Mouse (Mus musculus): Measurements from ENCODE around the gene Atp7a. TPM values are rescaled to one million over a fixed set of nuclear protein-coding genes. Genes with fewer than 3 reads are reported as not detected.

The Atp7a gene
- polyA plus RNA-seq, 1 experiment = 1.0 TPM

DNA sequence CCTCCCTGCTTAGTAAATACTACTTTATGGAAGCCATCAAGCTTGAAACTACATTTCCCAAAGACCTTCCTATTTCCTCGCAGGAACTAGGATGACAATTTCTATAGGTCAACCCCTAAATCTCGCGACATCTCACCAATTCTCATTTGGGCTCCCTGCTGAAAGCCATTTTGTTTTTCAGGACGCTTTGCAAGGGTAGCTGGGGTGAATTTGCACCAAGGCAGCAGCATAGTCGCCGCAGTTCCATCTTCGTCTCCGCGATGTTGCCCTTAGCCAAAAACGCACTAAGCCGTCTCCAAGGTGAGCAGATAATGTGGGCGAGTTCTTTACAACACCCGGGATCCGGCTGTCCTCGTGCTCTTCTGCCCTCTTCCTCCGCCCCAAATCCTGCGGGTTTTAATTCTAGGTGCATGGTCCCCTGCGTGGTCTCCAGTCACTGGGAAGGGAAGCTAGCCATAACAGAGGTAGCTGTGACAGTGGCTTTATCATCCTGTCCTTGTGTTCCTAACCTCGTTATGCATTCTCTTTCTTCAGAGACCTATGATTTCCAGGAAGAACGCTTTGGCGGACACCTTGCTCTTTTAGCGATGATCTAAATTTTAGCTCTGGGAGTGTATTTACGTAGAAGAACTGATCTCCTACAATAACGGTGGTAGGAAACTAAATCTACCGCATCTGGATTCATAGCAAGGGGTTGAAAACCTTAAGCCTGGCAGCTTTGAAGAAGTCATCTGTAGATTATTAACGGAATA is 11.3 kb upstream of the Atp7a start, which contains the start of gene Cox7b:
Gene Cox7b (plus strand): TSS at position 130 of the 752 bp plus-strand sequence.
- peaks cover 11% of the 10 kb centered on the region for H3K36me3 ChIP-seq (ENCODE audit: control insufficient read depth, insufficient read depth, low read length)
- H3K4me3 ChIP-seq (ENCODE audit: low read depth, low read length) = peak within 1 kb of the TSS; percentile 97
- TF ChIP-seq POLR2A (IDR thresholded peaks at IDR 0.05; ENCODE audit: low read depth, low read length) (peak; percentile 28; the same call in 1 of the 2 replicates), CTCF (IDR thresholded peaks at IDR 0.05; ENCODE audit: extremely low read depth, insufficient read length, insufficient replicate concordance, low read depth, low read length) (no peak)
- 9% methylated on average over 26 of the region's 26 CpGs for WGBS
- H3K27me3 ChIP-seq (ENCODE audit: control insufficient read depth, insufficient read depth, low read length) = no peaks in the 10 kb centered on the region
- H3K4me1 ChIP-seq (ENCODE audit: control insufficient read depth, insufficient read depth, insufficient read length, low read length) = no peaks in the 10 kb centered on the region
- peak within 1 kb of the TSS; percentile 95 for H3K27ac ChIP-seq (ENCODE audit: insufficient read depth, low read depth, low read length)

DNA sequence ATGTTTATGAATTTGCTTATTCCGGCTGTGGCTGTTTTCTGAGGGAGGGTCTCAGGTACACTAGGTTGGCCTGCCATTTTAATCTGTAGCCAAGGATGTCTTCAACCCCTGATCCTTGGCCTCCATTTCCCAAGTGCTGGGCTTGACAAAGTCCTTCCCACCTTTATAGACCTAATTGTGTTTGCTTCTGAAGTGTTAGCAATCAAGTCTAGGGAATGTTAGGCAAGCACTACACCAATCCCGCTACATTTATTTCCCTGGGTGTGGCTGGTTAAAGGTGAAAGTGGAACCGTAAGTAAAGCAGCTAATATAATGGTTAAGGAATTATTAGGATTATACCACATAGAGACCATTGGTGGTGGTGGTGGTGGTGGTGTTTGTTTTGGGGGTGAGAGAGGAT is 10.0 kb upstream of the Atp7a start:
- Histone ChIP-seq H3K27me3 (ENCODE audit: control insufficient read depth, insufficient read depth, low read length) (no peaks in the 10 kb centered on the region), H3K27ac (ENCODE audit: insufficient read depth, low read depth, low read length) (no peak overlapping the region), H3K4me3 (ENCODE audit: low read depth, low read length) (peak overlapping the region; percentile 28; the same call in 1 of the 2 replicates), H3K4me1 (ENCODE audit: control insufficient read depth, insufficient read depth, insufficient read length, low read length) (no peaks in the 10 kb centered on the region), H3K36me3 (ENCODE audit: control insufficient read depth, insufficient read depth, low read length) (peaks cover 17% of the 10 kb centered on the region)
- 43% methylated on average over 3 of the region's 3 CpGs for WGBS
- TF ChIP-seq POLR2A (IDR thresholded peaks at IDR 0.05; ENCODE audit: low read depth, low read length) (no peak), CTCF (IDR thresholded peaks at IDR 0.05; ENCODE audit: extremely low read depth, insufficient read length, insufficient replicate concordance, low read depth, low read length) (no peak)

DNA sequence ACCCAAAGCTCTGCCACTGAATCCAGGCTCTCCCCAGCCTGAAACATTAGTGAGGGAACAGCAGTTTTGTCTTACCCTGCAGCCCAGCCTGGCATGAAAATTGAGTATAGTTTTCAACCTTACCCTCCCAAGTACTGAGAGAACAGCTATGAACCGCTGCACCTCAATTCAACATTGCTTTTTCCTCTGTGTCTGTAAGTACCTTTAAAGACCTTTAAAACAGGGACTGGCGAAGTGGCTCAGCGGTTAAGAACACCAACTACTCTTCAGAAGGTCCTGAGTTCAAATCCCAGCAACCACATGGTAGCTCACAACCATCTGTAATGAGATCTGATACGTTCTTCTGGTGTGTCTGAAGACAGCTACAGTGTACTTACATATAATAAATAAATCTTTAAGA is 9.6 kb upstream of the Atp7a start:
- Histone ChIP-seq H3K4me1 (ENCODE audit: control insufficient read depth, insufficient read depth, insufficient read length, low read length) (no peaks in the 10 kb centered on the region), H3K27me3 (ENCODE audit: control insufficient read depth, insufficient read depth, low read length) (no peaks in the 10 kb centered on the region), H3K27ac (ENCODE audit: insufficient read depth, low read depth, low read length) (no peak overlapping the region), H3K4me3 (ENCODE audit: low read depth, low read length) (peak overlapping the region; percentile 28; the same call in 1 of the 2 replicates), H3K36me3 (ENCODE audit: control insufficient read depth, insufficient read depth, low read length) (peaks cover 17% of the 10 kb centered on the region)
- TF ChIP-seq POLR2A (IDR thresholded peaks at IDR 0.05; ENCODE audit: low read depth, low read length) (no peak), CTCF (IDR thresholded peaks at IDR 0.05; ENCODE audit: extremely low read depth, insufficient read length, insufficient replicate concordance, low read depth, low read length) (no peak)
- 76% methylated on average over 4 of the region's 4 CpGs for WGBS

DNA sequence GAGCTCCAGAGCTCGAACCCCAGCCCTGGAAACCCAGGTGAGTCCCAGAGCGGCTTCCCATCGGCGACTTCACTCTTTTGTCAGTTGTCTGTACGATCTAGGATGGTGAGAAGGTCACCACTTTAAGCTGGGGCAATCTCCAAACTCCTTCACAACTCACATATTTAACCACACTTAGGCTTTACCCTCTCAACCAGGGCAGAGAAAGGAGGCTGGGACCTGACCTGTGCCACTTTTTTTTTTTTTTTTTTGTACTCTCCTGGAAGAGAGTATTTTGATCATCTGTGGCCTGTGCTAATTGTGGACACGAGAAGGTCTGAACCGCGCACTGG is 233 bp downstream of the Atp7a start:
- H3K27me3 ChIP-seq (ENCODE audit: control insufficient read depth, insufficient read depth, low read length) = no peaks in the 10 kb centered on the region
- TF ChIP-seq CTCF (IDR thresholded peaks at IDR 0.05; ENCODE audit: extremely low read depth, insufficient read length, insufficient replicate concordance, low read depth, low read length) (no peak), POLR2A (IDR thresholded peaks at IDR 0.05; ENCODE audit: low read depth, low read length) (no peak)
- WGBS = 14% methylated on average over 8 of the region's 8 CpGs
- 0 out of 2 replicates have a peak, but pooled peaks cover 3% of the 10 kb centered on the region for H3K4me1 ChIP-seq (ENCODE audit: control insufficient read depth, insufficient read depth, insufficient read length, low read length)
- H3K4me3 ChIP-seq (ENCODE audit: low read depth, low read length) = peak overlapping the region; percentile 82
- H3K36me3 ChIP-seq (ENCODE audit: control insufficient read depth, insufficient read depth, low read length) = no peaks in the 10 kb centered on the region
- H3K27ac ChIP-seq (ENCODE audit: insufficient read depth, low read depth, low read length) = peak overlapping the region; percentile 83

DNA sequence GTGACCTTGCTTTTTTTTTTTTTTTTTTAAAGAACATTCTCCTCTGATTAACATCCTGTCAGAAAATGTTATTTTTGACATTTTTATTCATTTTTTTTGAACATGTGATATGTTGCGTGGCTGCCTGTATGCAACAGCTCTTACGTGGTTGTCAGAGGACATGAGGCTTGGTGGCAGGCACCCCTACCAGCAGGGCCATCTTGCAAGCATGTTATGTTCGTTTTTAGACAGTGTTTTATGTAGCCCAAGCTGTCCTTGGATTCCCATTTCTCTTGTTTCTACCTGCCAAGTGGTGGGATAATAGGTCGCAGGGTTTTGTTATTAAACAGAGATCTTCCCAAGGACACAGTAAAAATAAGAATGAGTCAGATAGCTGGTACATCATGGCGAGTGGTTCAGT is 3.1 kb downstream of the Atp7a start:
- Histone ChIP-seq H3K36me3 (ENCODE audit: control insufficient read depth, insufficient read depth, low read length) (no peaks in the 10 kb centered on the region), H3K27me3 (ENCODE audit: control insufficient read depth, insufficient read depth, low read length) (no peaks in the 10 kb centered on the region), H3K27ac (ENCODE audit: insufficient read depth, low read depth, low read length) (no peak overlapping the region), H3K4me3 (ENCODE audit: low read depth, low read length) (no peak overlapping the region), H3K4me1 (ENCODE audit: control insufficient read depth, insufficient read depth, insufficient read length, low read length) (0 out of 2 replicates have a peak, but pooled peaks cover 3% of the 10 kb centered on the region)
- no peak for TF ChIP-seq POLR2A (IDR thresholded peaks at IDR 0.05; ENCODE audit: low read depth, low read length)
- no peak for TF ChIP-seq CTCF (IDR thresholded peaks at IDR 0.05; ENCODE audit: extremely low read depth, insufficient read length, insufficient replicate concordance, low read depth, low read length)
- WGBS = 81% methylated on average over 5 of the region's 5 CpGs

DNA sequence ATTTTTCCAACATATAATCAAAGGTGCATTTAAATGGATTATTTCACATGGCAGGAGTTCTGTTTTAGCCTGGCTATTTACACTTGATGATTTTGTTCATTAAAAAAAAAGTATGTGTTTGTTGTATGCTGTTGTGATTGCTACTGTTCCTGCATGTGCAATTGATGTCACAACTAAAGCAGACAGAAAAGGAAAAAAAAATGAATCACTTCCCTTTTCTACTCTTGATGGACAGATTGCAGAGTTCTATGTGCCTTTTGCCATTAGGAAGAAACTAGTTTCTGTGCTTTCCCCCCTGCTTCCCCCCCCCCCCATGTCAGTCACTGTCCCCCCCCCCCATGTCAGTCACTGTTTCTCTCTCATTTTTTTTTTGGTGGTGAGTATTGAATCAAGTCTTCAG is 4.0 kb downstream of the Atp7a start:
- TF ChIP-seq CTCF (IDR thresholded peaks at IDR 0.05; ENCODE audit: extremely low read depth, insufficient read length, insufficient replicate concordance, low read depth, low read length) (no peak), POLR2A (IDR thresholded peaks at IDR 0.05; ENCODE audit: low read depth, low read length) (no peak)
- Histone ChIP-seq H3K4me3 (ENCODE audit: low read depth, low read length) (no peak overlapping the region), H3K27ac (ENCODE audit: insufficient read depth, low read depth, low read length) (no peak overlapping the region)

DNA sequence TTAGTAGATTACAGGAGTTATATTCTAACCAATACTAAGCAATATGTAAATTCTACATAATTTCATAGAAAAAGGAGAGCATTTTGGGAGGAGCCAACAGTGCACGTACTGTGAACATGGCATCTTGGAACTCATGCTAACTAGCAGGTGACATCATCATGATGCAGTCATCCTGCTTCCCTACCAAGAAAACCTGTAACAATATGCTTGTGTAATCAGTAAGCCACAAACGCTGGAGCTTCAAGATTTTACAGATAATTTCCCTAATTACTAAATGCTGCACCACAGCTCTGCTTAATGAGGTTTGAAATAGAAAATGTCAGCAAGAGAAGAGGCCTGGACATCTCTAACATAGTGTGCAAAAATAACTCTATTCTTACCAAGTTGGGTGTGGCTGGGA is 8.7 kb downstream of the Atp7a start:
- Histone ChIP-seq H3K27ac (ENCODE audit: insufficient read depth, low read depth, low read length) (no peak overlapping the region), H3K27me3 (ENCODE audit: control insufficient read depth, insufficient read depth, low read length) (no peaks in the 10 kb centered on the region), H3K4me1 (ENCODE audit: control insufficient read depth, insufficient read depth, insufficient read length, low read length) (0 out of 2 replicates have a peak, but pooled peaks cover 2% of the 10 kb centered on the region), H3K36me3 (ENCODE audit: control insufficient read depth, insufficient read depth, low read length) (no peaks in the 10 kb centered on the region), H3K4me3 (ENCODE audit: low read depth, low read length) (no peak overlapping the region)
- TF ChIP-seq POLR2A (IDR thresholded peaks at IDR 0.05; ENCODE audit: low read depth, low read length) (no peak), CTCF (IDR thresholded peaks at IDR 0.05; ENCODE audit: extremely low read depth, insufficient read length, insufficient replicate concordance, low read depth, low read length) (no peak)
- WGBS = 43% methylated on average over 2 of the region's 2 CpGs

More for the DNA sequence above, 4.0 kb downstream of the Atp7a start:
- Histone ChIP-seq H3K4me1 (ENCODE audit: control insufficient read depth, insufficient read depth, insufficient read length, low read length) (0 out of 2 replicates have a peak, but pooled peaks cover 3% of the 10 kb centered on the region), H3K27me3 (ENCODE audit: control insufficient read depth, insufficient read depth, low read length) (no peaks in the 10 kb centered on the region), H3K36me3 (ENCODE audit: control insufficient read depth, insufficient read depth, low read length) (no peaks in the 10 kb centered on the region)
